Mouse (Mus musculus) kidney, adult 2 months (tissue): ENCODE results near the gene Sohlh2.

ENCODE experiments used
- CTCF ChIP-seq: fragments of 200-500 bp; conservative IDR thresholded peaks from 2 replicates; pipeline ENCODE4 v1.5.1; 2011; ENCODE audit warnings: low read depth, mild to moderate bottlenecking, control low read depth, low read length, moderate library complexity, mixed read lengths; ENCODE audit not compliant: insufficient read depth, insufficient read length
- POLR2A ChIP-seq: fragments of 200-500 bp; IDR thresholded peaks from one replicate; pipeline ENCODE4 v1.6.1; 2011; ENCODE audit warnings: low read depth, low read length, control low read depth

- TF ChIP-seq CTCF = no peak
- TF ChIP-seq POLR2A = no peak
Measured at GRCm38 (mm10) chr3:55244087-55244486, 62.3 kb downstream of the Sohlh2 start.
